Mouse (Mus musculus): ENCODE results near the gene Lgi1.

Gene Lgi1

GRCm38 (mm10) chr19:38280242-38280641, 15.9 kb downstream of the Lgi1 start:
- H3K36me3 ChIP-seq (ENCODE audit: control insufficient read depth, insufficient read depth, low read length, poor library complexity, severe bottlenecking): no peaks in the 10 kb centered on the region
- H3K27me3 ChIP-seq (ENCODE audit: control insufficient read depth, insufficient read depth, low read length, poor library complexity, severe bottlenecking): no peaks in the 10 kb centered on the region; the same call in 1 of the 2 replicates
- no peak for DNase-seq (ENCODE audit: low read depth, low spot score)

GRCm38 (mm10) chr19:38282407-38282806, 18.1 kb downstream of the Lgi1 start:
- H3K36me3 ChIP-seq (ENCODE audit: control insufficient read depth, insufficient read depth, low read length, poor library complexity, severe bottlenecking): no peaks in the 10 kb centered on the region
- H3K27me3 ChIP-seq (ENCODE audit: control insufficient read depth, insufficient read depth, low read length, poor library complexity, severe bottlenecking): no peaks in the 10 kb centered on the region
- no peak for DNase-seq (ENCODE audit: low read depth, low spot score)

- DNase-seq (ENCODE audit: low read depth, low spot score): no peak
- H3K36me3 ChIP-seq (ENCODE audit: control insufficient read depth, insufficient read depth, low read length, poor library complexity, severe bottlenecking): no peaks in the 10 kb centered on the region
These were observed 24.2 kb downstream of the Lgi1 start for GRCm38 (mm10) chr19:38288556-38288955.

GRCm38 (mm10) chr19:38291432-38291831, 27.1 kb downstream of the Lgi1 start:
- DNase-seq (ENCODE audit: low read depth, low spot score): no peak
- no peaks in the 10 kb centered on the region for H3K36me3 ChIP-seq (ENCODE audit: control insufficient read depth, insufficient read depth, low read length, poor library complexity, severe bottlenecking)
- H3K27me3 ChIP-seq (ENCODE audit: control insufficient read depth, insufficient read depth, low read length, poor library complexity, severe bottlenecking): no peaks in the 10 kb centered on the region

More at GRCm38 (mm10) chr19:38288556-38288955, 24.2 kb downstream of the Lgi1 start:
- H3K27me3 ChIP-seq (ENCODE audit: control insufficient read depth, insufficient read depth, low read length, poor library complexity, severe bottlenecking): no peaks in the 10 kb centered on the region

GRCm38 (mm10) chr19:38298018-38298626, 33.8 kb downstream of the Lgi1 start:
- no peaks in the 10 kb centered on the region for H3K36me3 ChIP-seq (ENCODE audit: control insufficient read depth, insufficient read depth, low read length, poor library complexity, severe bottlenecking)
- no peaks in the 10 kb centered on the region for H3K27me3 ChIP-seq (ENCODE audit: control insufficient read depth, insufficient read depth, low read length, poor library complexity, severe bottlenecking)
- DNase-seq (ENCODE audit: low read depth, low spot score): no peak

- no peaks in the 10 kb centered on the region for H3K27me3 ChIP-seq (ENCODE audit: control insufficient read depth, insufficient read depth, low read length, poor library complexity, severe bottlenecking)
- H3K36me3 ChIP-seq (ENCODE audit: control insufficient read depth, insufficient read depth, low read length, poor library complexity, severe bottlenecking): no peaks in the 10 kb centered on the region
- DNase-seq (ENCODE audit: low read depth, low spot score): no peak
These were observed 43.8 kb downstream of the Lgi1 start for GRCm38 (mm10) chr19:38308116-38308515.

- DNase-seq (ENCODE audit: low read depth, low spot score): no peak
- Histone ChIP-seq H3K27me3 (ENCODE audit: control insufficient read depth, insufficient read depth, low read length, poor library complexity, severe bottlenecking) (no peaks in the 10 kb centered on the region), H3K36me3 (ENCODE audit: control insufficient read depth, insufficient read depth, low read length, poor library complexity, severe bottlenecking) (no peaks in the 10 kb centered on the region)
These were observed 50.8 kb downstream of the Lgi1 start for GRCm38 (mm10) chr19:38315099-38315498.

- no peak for DNase-seq (ENCODE audit: low read depth, low spot score)
- Histone ChIP-seq H3K36me3 (ENCODE audit: control insufficient read depth, insufficient read depth, low read length, poor library complexity, severe bottlenecking) (no peaks in the 10 kb centered on the region), H3K27me3 (ENCODE audit: control insufficient read depth, insufficient read depth, low read length, poor library complexity, severe bottlenecking) (no peaks in the 10 kb centered on the region)
These were observed 52.4 kb downstream of the Lgi1 start for GRCm38 (mm10) chr19:38316602-38317313.

GRCm38 (mm10) chr19:38318308-38318707, 54.0 kb downstream of the Lgi1 start:
- Histone ChIP-seq H3K27me3 (ENCODE audit: control insufficient read depth, insufficient read depth, low read length, poor library complexity, severe bottlenecking) (no peaks in the 10 kb centered on the region), H3K36me3 (ENCODE audit: control insufficient read depth, insufficient read depth, low read length, poor library complexity, severe bottlenecking) (no peaks in the 10 kb centered on the region)
- DNase-seq (ENCODE audit: low read depth, low spot score): no peak

- Histone ChIP-seq H3K27me3 (ENCODE audit: control insufficient read depth, insufficient read depth, low read length, poor library complexity, severe bottlenecking) (no peaks in the 10 kb centered on the region), H3K36me3 (ENCODE audit: control insufficient read depth, insufficient read depth, low read length, poor library complexity, severe bottlenecking) (no peaks in the 10 kb centered on the region)
- no peak for DNase-seq (ENCODE audit: low read depth, low spot score)
These were observed 54.8 kb downstream of the Lgi1 start for GRCm38 (mm10) chr19:38319168-38319567.

GRCm38 (mm10) chr19:38320651-38321188, 56.4 kb downstream of the Lgi1 start:
- DNase-seq (ENCODE audit: low read depth, low spot score): no peak
- H3K36me3 ChIP-seq (ENCODE audit: control insufficient read depth, insufficient read depth, low read length, poor library complexity, severe bottlenecking): no peaks in the 10 kb centered on the region
- H3K27me3 ChIP-seq (ENCODE audit: control insufficient read depth, insufficient read depth, low read length, poor library complexity, severe bottlenecking): no peaks in the 10 kb centered on the region

GRCm38 (mm10) chr19:38323726-38324125, 59.4 kb downstream of the Lgi1 start:
- DNase-seq (ENCODE audit: low read depth, low spot score): no peak

GRCm38 (mm10) chr19:38324147-38325028, 60.1 kb downstream of the Lgi1 start:
- DNase-seq (ENCODE audit: low read depth, low spot score): no peak
- H3K27me3 ChIP-seq (ENCODE audit: control insufficient read depth, insufficient read depth, low read length, poor library complexity, severe bottlenecking): no peaks in the 10 kb centered on the region
- H3K36me3 ChIP-seq (ENCODE audit: control insufficient read depth, insufficient read depth, low read length, poor library complexity, severe bottlenecking): no peaks in the 10 kb centered on the region

More at GRCm38 (mm10) chr19:38323726-38324125, 59.4 kb downstream of the Lgi1 start:
- H3K36me3 ChIP-seq (ENCODE audit: control insufficient read depth, insufficient read depth, low read length, poor library complexity, severe bottlenecking): no peaks in the 10 kb centered on the region
- H3K27me3 ChIP-seq (ENCODE audit: control insufficient read depth, insufficient read depth, low read length, poor library complexity, severe bottlenecking): no peaks in the 10 kb centered on the region

GRCm38 (mm10) chr19:38325029-38325398, 60.7 kb downstream of the Lgi1 start:
- no peaks in the 10 kb centered on the region for H3K27me3 ChIP-seq (ENCODE audit: control insufficient read depth, insufficient read depth, low read length, poor library complexity, severe bottlenecking)
- DNase-seq (ENCODE audit: low read depth, low spot score): no peak
- no peaks in the 10 kb centered on the region for H3K36me3 ChIP-seq (ENCODE audit: control insufficient read depth, insufficient read depth, low read length, poor library complexity, severe bottlenecking)

GRCm38 (mm10) chr19:38325854-38326253, 61.5 kb downstream of the Lgi1 start:
- no peaks in the 10 kb centered on the region for H3K27me3 ChIP-seq (ENCODE audit: control insufficient read depth, insufficient read depth, low read length, poor library complexity, severe bottlenecking)
- no peaks in the 10 kb centered on the region for H3K36me3 ChIP-seq (ENCODE audit: control insufficient read depth, insufficient read depth, low read length, poor library complexity, severe bottlenecking)
- no peak for DNase-seq (ENCODE audit: low read depth, low spot score)

Measured in splenic B cell, adult 2 months (primary cell).